Mouse (Mus musculus) spleen, adult 2 months (tissue): ENCODE results near the gene Uts2.

Source experiments
- CTCF ChIP-seq: fragments of 200-500 bp; IDR thresholded peaks from 2 replicates; pipeline ENCODE4 v1.5.1; 2011; ENCODE audit warnings: mild to moderate bottlenecking, inconsistent platforms; ENCODE audit not compliant: insufficient read depth, insufficient read length, insufficient replicate concordance; ENCODE audit errors: extremely low read depth
- POLR2A ChIP-seq: fragments of 200-500 bp; IDR thresholded peaks from 2 replicates; pipeline ENCODE4 v1.6.1; 2011; ENCODE audit warnings: low read depth, low read length, inconsistent platforms

DNA sequence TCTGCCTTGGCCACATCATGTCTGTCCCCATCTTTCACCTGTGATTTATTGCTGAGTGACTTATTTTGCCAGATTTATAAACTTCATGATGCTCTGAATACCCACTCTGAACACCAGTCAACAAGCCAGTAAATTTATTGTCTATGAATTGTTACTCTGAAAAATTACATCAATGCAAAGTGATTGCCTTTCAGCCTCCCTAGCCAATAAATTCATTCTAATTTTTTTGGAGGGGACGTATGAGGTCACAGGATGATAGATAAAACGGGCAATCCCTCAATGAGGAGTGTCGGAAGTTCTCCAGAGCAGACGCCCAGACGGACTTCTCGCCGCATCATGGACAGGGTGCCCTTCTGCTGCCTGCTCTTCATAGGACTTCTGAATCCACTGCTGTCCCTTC is at the start of gene Uts2:
- TF ChIP-seq CTCF (no peak), POLR2A (no peak)
